Mouse (Mus musculus) MEL (cell line): ENCODE measurements around the gene T2. TPM values are rescaled to one million over a fixed set of nuclear protein-coding genes. Genes with fewer than 3 reads are reported as not detected.

Experiments
- DNase-seq: peaks from one replicate; pipeline ENCODE4 v3.0.0; 2011; ENCODE audit warnings: low read depth, low spot score
- H3K27ac ChIP-seq: 2 replicates; pipeline ENCODE4 v1.5.1; 2012; ENCODE audit warnings: low read depth, mild to moderate bottlenecking, control low read depth, low read length, moderate library complexity; ENCODE audit not compliant: control insufficient read depth
- H3K27me3 ChIP-seq, 2 experiments: fragments of 150-350 bp in 1 of 2; sonication (generic) in 1 of 2; 2 replicates each; pipeline ENCODE4 v1.6.1; 2012; ENCODE audit warnings: low read length in 2 of 2, mild to moderate bottlenecking in 2 of 2, improper control_type of control experiment in 1 of 2, moderate library complexity in 1 of 2; ENCODE audit not compliant: insufficient read depth in 2 of 2, control insufficient read depth in 1 of 2
- H3K36me3 ChIP-seq, 2 experiments: 2 replicates each; pipeline ENCODE4 v1.6.1; 2012 to 2014; ENCODE audit warnings: low read length in 2 of 2, improper control_type of control experiment in 1 of 2, inconsistent platforms in 1 of 2, mild to moderate bottlenecking in 1 of 2; ENCODE audit not compliant: insufficient read depth in 2 of 2, control insufficient read depth in 1 of 2
- H3K4me1 ChIP-seq, 2 experiments: fragments of 150-350 bp in 1 of 2; sonication (generic) in 1 of 2; 2 replicates each; pipeline ENCODE4 v1.6.1; 2012; ENCODE audit warnings: low read length in 2 of 2, improper control_type of control experiment in 1 of 2, mild to moderate bottlenecking in 1 of 2; ENCODE audit not compliant: insufficient read depth in 2 of 2, control insufficient read depth in 1 of 2
- H3K4me3 ChIP-seq, 2 experiments: fragments of 150-350 bp in 1 of 2; sonication (generic) in 1 of 2; 2 replicates each; pipeline ENCODE4 v1.5.1; 2012; ENCODE audit warnings: low read depth in 2 of 2, low read length in 2 of 2, mild to moderate bottlenecking in 2 of 2, moderate library complexity in 2 of 2, control low read depth in 1 of 2, improper control_type of control experiment in 1 of 2; ENCODE audit not compliant: control insufficient read depth in 1 of 2, insufficient read depth in 1 of 2
- H3K79me2 ChIP-seq: 2 replicates; pipeline ENCODE4 v1.6.1; 2012; ENCODE audit warnings: mild to moderate bottlenecking, low read length, moderate library complexity; ENCODE audit not compliant: control insufficient read depth, poor library complexity, insufficient read depth
- H3K9ac ChIP-seq: 2 replicates; pipeline ENCODE4 v1.6.1; 2012; ENCODE audit warnings: low read depth, mild to moderate bottlenecking, control low read depth, low read length, moderate library complexity; ENCODE audit not compliant: control insufficient read depth, poor library complexity, severe bottlenecking
- H3K9me3 ChIP-seq: fragments of 150-350 bp; sonication (generic); replicated peaks from 2 replicates; pipeline ENCODE4 v1.6.1; 2012; ENCODE audit warnings: mild to moderate bottlenecking, low read length, improper control_type of control experiment, moderate library complexity; ENCODE audit not compliant: insufficient read depth
- BHLHE40 ChIP-seq: IDR thresholded peaks from 2 replicates; pipeline ENCODE4 v1.6.1; 2012; ENCODE audit warnings: low read depth, mild to moderate bottlenecking, inconsistent platforms, low read length, improper control_type of control experiment, borderline replicate concordance
- CHD1 ChIP-seq: IDR thresholded peaks from 2 replicates; pipeline ENCODE4 v1.6.1; 2012; ENCODE audit warnings: low read depth, mild to moderate bottlenecking, inconsistent platforms, low read length, improper control_type of control experiment
- CHD2 ChIP-seq: IDR thresholded peaks from 2 replicates; pipeline ENCODE4 v1.6.1; 2011; ENCODE audit warnings: low read length, improper control_type of control experiment
- CTCF ChIP-seq, 3 experiments: IDR thresholded peaks in 2 of 3; conservative IDR thresholded peaks in 1 of 3; 2 replicates each; pipeline ENCODE4 v1.5.1; 2011 to 2012; ENCODE audit warnings: low read length in 3 of 3, low read depth in 2 of 3, mild to moderate bottlenecking in 2 of 3, improper control_type of control experiment in 1 of 3, inconsistent platforms in 1 of 3, mixed read lengths in 1 of 3, moderate library complexity in 1 of 3; ENCODE audit not compliant: control insufficient read depth in 1 of 3, insufficient read depth in 1 of 3, poor library complexity in 1 of 3, severe bottlenecking in 1 of 3
- EP300 ChIP-seq, 2 experiments: IDR thresholded peaks; 2 replicates each; pipeline ENCODE4 v1.6.1; 2011; ENCODE audit warnings: improper control_type of control experiment in 2 of 2, low read length in 2 of 2, low read depth in 1 of 2, mild to moderate bottlenecking in 1 of 2
- JUND ChIP-seq: IDR thresholded peaks from 2 replicates; pipeline ENCODE4 v1.6.1; 2011; ENCODE audit warnings: low read depth, mild to moderate bottlenecking, improper control_type of control experiment, low read length
- KAT2A ChIP-seq: conservative IDR thresholded peaks from 2 replicates; pipeline ENCODE4 v1.6.1; 2012; ENCODE audit warnings: low read depth, low read length, improper control_type of control experiment, inconsistent platforms
- MAFK ChIP-seq: IDR thresholded peaks from 2 replicates; pipeline ENCODE4 v1.6.1; 2011; ENCODE audit warnings: low read depth, mild to moderate bottlenecking, low read length, improper control_type of control experiment, borderline replicate concordance
- MAZ ChIP-seq: IDR thresholded peaks from 2 replicates; pipeline ENCODE4 v1.6.1; 2012; ENCODE audit warnings: low read depth, mild to moderate bottlenecking, inconsistent platforms, low read length, improper control_type of control experiment
- MEF2A ChIP-seq: IDR thresholded peaks from 2 replicates; pipeline ENCODE4 v1.6.1; 2014; ENCODE audit warnings: low read depth, mild to moderate bottlenecking, inconsistent platforms, low read length, improper control_type of control experiment; ENCODE audit not compliant: poor library complexity, insufficient replicate concordance, severe bottlenecking; ENCODE audit errors: extremely low read depth
- MXI1 ChIP-seq: IDR thresholded peaks from 2 replicates; pipeline ENCODE4 v1.6.1; 2011; ENCODE audit warnings: mild to moderate bottlenecking, low read depth, low read length, improper control_type of control experiment
- MYB ChIP-seq: IDR thresholded peaks from 2 replicates; pipeline ENCODE4 v1.6.1; 2011; ENCODE audit warnings: mild to moderate bottlenecking, low read depth, low read length, improper control_type of control experiment
- MYC ChIP-seq: IDR thresholded peaks from 2 replicates; pipeline ENCODE4 v1.6.1; 2011; ENCODE audit warnings: low read depth, mild to moderate bottlenecking, low read length, improper control_type of control experiment, moderate library complexity
- NELFE ChIP-seq: IDR thresholded peaks from 2 replicates; pipeline ENCODE4 v1.6.1; 2011; ENCODE audit warnings: low read depth, low read length, improper control_type of control experiment
- POLR2A ChIP-seq, 2 experiments: IDR thresholded peaks; 2 replicates each; pipeline ENCODE4 v1.6.1; 2011 to 2012; ENCODE audit warnings: low read length in 2 of 2, mild to moderate bottlenecking in 2 of 2, control low read depth in 1 of 2, improper control_type of control experiment in 1 of 2, low read depth in 1 of 2, moderate library complexity in 1 of 2; ENCODE audit not compliant: control insufficient read depth in 1 of 2, insufficient read depth in 1 of 2, poor library complexity in 1 of 2
- RCOR1 ChIP-seq: IDR thresholded peaks from 2 replicates; pipeline ENCODE4 v1.6.1; 2012; ENCODE audit warnings: low read depth, mild to moderate bottlenecking, inconsistent platforms, low read length, improper control_type of control experiment
- SIN3A ChIP-seq: IDR thresholded peaks from 2 replicates; pipeline ENCODE4 v1.6.1; 2012; ENCODE audit warnings: low read length, improper control_type of control experiment, inconsistent platforms
- SMC3 ChIP-seq: IDR thresholded peaks from 2 replicates; pipeline ENCODE4 v1.6.1; 2011; ENCODE audit warnings: low read depth, low read length, improper control_type of control experiment
- UBTF ChIP-seq: IDR thresholded peaks from 2 replicates; pipeline ENCODE4 v1.6.1; 2012; ENCODE audit warnings: low read depth, mild to moderate bottlenecking, inconsistent platforms, low read length, improper control_type of control experiment, moderate library complexity, borderline replicate concordance; ENCODE audit not compliant: insufficient read depth
- USF1 ChIP-seq: IDR thresholded peaks from 2 replicates; pipeline ENCODE4 v1.6.1; 2014; ENCODE audit warnings: low read depth, mild to moderate bottlenecking, inconsistent platforms, low read length, improper control_type of control experiment, moderate library complexity
- USF2 ChIP-seq, 2 experiments: IDR thresholded peaks; 2 replicates each; pipeline ENCODE4 v1.6.1; 2011 to 2012; ENCODE audit warnings: improper control_type of control experiment in 2 of 2, low read length in 2 of 2, borderline replicate concordance in 1 of 2, inconsistent platforms in 1 of 2, low read depth in 1 of 2, mild to moderate bottlenecking in 1 of 2; ENCODE audit not compliant: insufficient read depth in 1 of 2
- ZC3H11A ChIP-seq: IDR thresholded peaks from 2 replicates; pipeline ENCODE4 v1.6.1; 2012; ENCODE audit warnings: low read depth, mild to moderate bottlenecking, inconsistent platforms, low read length, improper control_type of control experiment
- ZKSCAN1 ChIP-seq: IDR thresholded peaks from 2 replicates; pipeline ENCODE4 v1.6.1; 2012; ENCODE audit warnings: low read depth, mild to moderate bottlenecking, inconsistent platforms, low read length, improper control_type of control experiment, moderate library complexity
- ZMIZ1 ChIP-seq: IDR thresholded peaks from 2 replicates; pipeline ENCODE4 v1.6.1; 2012; ENCODE audit warnings: low read depth, mild to moderate bottlenecking, inconsistent platforms, low read length, improper control_type of control experiment, moderate library complexity
- polyA plus RNA-seq, 2 experiments: library from polyadenylated mRNA; stranded (reverse) in 1 of 2; unstranded in 1 of 2; fragments of >175 nt in 1 of 2; fragments of >200 nt in 1 of 2; gene quantifications; 2 replicates each; pipeline versions ENCODE4 v1.2.1 to v1.2.4; 2012; ENCODE audit warnings: low replicate concordance in 2 of 2, low read depth in 1 of 2; ENCODE audit not compliant: insufficient read length in 2 of 2, insufficient read depth in 1 of 2, missing spikeins in 1 of 2
- total RNA-seq: library from RNA; depleted of rRNA; stranded (reverse); fragments of 300-350 nt; gene quantifications from 2 replicates; pipeline ENCODE4 v1.2.3, GENCODE M21; 2012

The T2 gene
- total and polyA plus RNA-seq, 3 experiments, result 0.15 TPM; not detected in 2

DNA sequence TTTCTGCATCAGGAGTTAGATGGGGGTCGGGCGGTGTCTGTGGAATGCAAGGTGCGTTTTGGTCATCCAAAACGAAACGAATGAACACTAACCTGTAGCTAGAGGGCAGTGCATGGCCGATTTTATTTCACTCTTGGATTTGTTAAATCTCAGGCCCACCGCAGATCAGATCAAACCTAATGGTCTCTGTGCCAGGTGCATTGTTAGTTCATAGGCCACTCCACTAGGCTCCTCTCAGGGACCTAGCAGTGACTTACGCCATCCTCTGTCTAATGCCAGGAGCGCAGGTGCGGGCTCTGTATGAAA lies 34.0 kb downstream of the T2 start:
- no peak overlapping the region for H3K27ac ChIP-seq
- no peak for DNase-seq
- no peak overlapping the region for H3K9ac ChIP-seq
- H3K4me3 ChIP-seq, result no peak overlapping the region
- H3K36me3 ChIP-seq, result no peaks in the 10 kb centered on the region
- no peaks in the 10 kb centered on the region for H3K79me2 ChIP-seq
- no peaks in the 10 kb centered on the region for H3K9me3 ChIP-seq
- no peaks in the 10 kb centered on the region for H3K4me1 ChIP-seq
- H3K27me3 ChIP-seq, result peaks cover 0 to 1% of the 10 kb centered on the region in 2 experiments; a peak in 1 of 4 replicates
- TF ChIP-seq KAT2A (no peak), SIN3A (no peak), CHD2 (no peak), UBTF (no peak), MEF2A (no peak), BHLHE40 (no peak), NELFE (no peak), POLR2A (IDR thresholded peaks at IDR 0.05; ENCODE audit: control insufficient read depth in 1 of 2, insufficient read depth in 1 of 2, low read depth in 1 of 2, low read length in 2 of 2, poor library complexity in 1 of 2) (no peak), ZKSCAN1 (no peak), USF1 (no peak), MAFK (no peak), MXI1 (no peak), JUND (no peak), CHD1 (no peak)

DNA sequence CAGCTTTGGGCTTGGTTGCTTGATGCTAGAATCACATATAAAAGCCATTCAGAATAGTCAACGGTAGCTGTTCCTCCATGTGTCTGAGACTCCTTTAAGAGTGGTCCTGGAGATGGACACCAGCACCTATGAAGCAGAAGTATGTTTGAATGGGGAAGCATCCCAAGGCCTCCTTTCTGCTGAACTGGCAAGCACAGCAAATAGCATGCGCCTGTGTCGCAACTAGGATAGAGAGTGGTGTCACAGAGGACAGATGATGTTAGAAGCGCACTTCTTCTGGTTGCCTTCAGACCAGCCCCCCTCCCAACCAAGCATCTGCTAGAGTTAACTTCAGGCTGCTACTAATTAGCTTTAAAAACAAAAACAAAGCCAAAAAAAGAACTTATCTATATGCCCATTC lies 34.7 kb downstream of the T2 start:
- Histone ChIP-seq H3K9ac (no peak overlapping the region), H3K27me3 (peaks cover 0 to 1% of the 10 kb centered on the region in 2 experiments; a peak in 3 of 4 replicates), H3K4me3 (no peak overlapping the region), H3K9me3 (no peaks in the 10 kb centered on the region), H3K27ac (no peak overlapping the region), H3K79me2 (no peaks in the 10 kb centered on the region), H3K4me1 (no peaks in the 10 kb centered on the region), H3K36me3 (no peaks in the 10 kb centered on the region)
- TF ChIP-seq MYB (no peak), SMC3 (no peak), MEF2A (no peak), ZMIZ1 (no peak), CTCF (IDR thresholded peaks at IDR 0.05 in 2 of 3, conservative IDR thresholded peaks at IDR 0.05 in 1 of 3; ENCODE audit: control insufficient read depth in 1 of 3, insufficient read depth in 1 of 3, low read depth in 2 of 3, low read length in 3 of 3, poor library complexity in 1 of 3, severe bottlenecking in 1 of 3) (no peak), MYC (no peak), KAT2A (no peak), RCOR1 (no peak), UBTF (no peak), EP300 (IDR thresholded peaks at IDR 0.05; ENCODE audit: low read depth in 1 of 2, low read length in 2 of 2) (no peak), SIN3A (no peak), JUND (no peak), USF2 (IDR thresholded peaks at IDR 0.05; ENCODE audit: borderline replicate concordance in 1 of 2, insufficient read depth in 1 of 2, low read depth in 1 of 2, low read length in 2 of 2) (no peak), ZC3H11A (no peak), MAZ (no peak)
- DNase-seq, result no peak
